Mouse (Mus musculus): ENCODE results near the gene Tmem135. TPM values are rescaled to one million over a fixed set of nuclear protein-coding genes. Genes with fewer than 3 reads are reported as not detected.
"Not testable (repeated sequence)": the region's sequence is repeated elsewhere in the genome, so short reads cannot be mapped to it uniquely, and the experiment has no call there.

Gene Tmem135
- polyA plus RNA-seq, 1 experiment, result 53.6 TPM

DNA sequence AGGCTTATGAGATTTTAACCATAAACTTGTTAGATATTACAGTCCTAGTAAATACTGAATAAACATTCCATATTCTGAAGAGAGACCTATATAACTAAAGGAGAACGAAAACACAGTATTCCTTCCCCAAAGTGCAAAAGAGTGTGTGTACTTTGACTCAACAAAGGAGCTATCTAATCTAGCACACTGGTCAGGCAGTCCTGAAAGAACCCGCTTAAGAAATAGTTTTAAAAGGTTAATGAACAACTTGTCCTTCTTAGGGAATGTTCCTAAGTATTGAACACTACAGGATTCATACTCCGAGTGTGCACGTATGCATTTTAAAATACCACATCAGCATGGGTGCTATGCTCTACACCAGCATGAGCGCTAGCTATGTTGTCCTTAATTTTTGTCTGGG lies 76.3 kb downstream of the Tmem135 start:
- peaks cover 36% of the 10 kb centered on the region for H3K4me1 ChIP-seq (ENCODE audit: control insufficient read depth, insufficient read depth, low read length)
- no peaks in the 10 kb centered on the region for H3K27me3 ChIP-seq (replicated peaks; ENCODE audit: control insufficient read depth, insufficient read depth, low read length)
- peak overlapping the region; percentile 68; the same call in 1 of the 2 replicates for H3K27ac ChIP-seq (ENCODE audit: insufficient read depth, low read depth, low read length)
- WGBS, result 39% methylated on average over 5 of the region's 5 CpGs
- no peak for TF ChIP-seq POLR2A (IDR thresholded peaks at IDR 0.05; ENCODE audit: low read depth, low read length)
- TF ChIP-seq CTCF (conservative IDR thresholded peaks at IDR 0.05; ENCODE audit: insufficient read depth, insufficient read length, low read depth, low read length), result no peak
- H3K36me3 ChIP-seq (ENCODE audit: control insufficient read depth, insufficient read depth, low read length), result no peaks in the 10 kb centered on the region
- peak; percentile 67 for DNase-seq
- H3K4me3 ChIP-seq (ENCODE audit: insufficient read depth, low read depth, low read length), result no peak overlapping the region

DNA sequence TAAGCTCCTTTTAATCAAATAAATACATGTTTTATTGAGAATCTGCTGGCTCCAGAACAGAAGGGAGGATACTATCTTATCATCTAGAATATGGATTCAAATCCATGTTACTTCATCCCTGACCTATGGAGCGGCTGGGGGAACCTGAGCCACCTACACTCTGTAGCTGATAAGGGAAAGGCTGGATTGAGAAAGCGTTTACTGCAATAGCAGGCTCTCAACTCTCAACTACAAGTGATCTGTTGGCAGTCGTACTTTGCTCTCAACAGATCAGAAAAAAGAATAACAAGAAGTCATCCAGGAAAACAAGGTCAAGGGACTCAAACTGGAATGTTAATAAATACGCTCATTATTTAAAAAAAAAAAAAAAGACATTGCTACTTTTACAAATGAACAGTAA lies 77.3 kb downstream of the Tmem135 start:
- H3K27me3 ChIP-seq (replicated peaks; ENCODE audit: control insufficient read depth, insufficient read depth, low read length), result no peaks in the 10 kb centered on the region
- H3K4me3 ChIP-seq (ENCODE audit: insufficient read depth, low read depth, low read length), result no peak overlapping the region
- WGBS, result 30% methylated on average over 4 of the region's 4 CpGs
- peak; percentile 69 for DNase-seq
- no peaks in the 10 kb centered on the region for H3K36me3 ChIP-seq (ENCODE audit: control insufficient read depth, insufficient read depth, low read length)
- peak overlapping the region; percentile 92 for H3K27ac ChIP-seq (ENCODE audit: insufficient read depth, low read depth, low read length)
- peaks cover 30% of the 10 kb centered on the region for H3K4me1 ChIP-seq (ENCODE audit: control insufficient read depth, insufficient read depth, low read length)
- TF ChIP-seq CTCF (conservative IDR thresholded peaks at IDR 0.05; ENCODE audit: insufficient read depth, insufficient read length, low read depth, low read length), result no peak
- TF ChIP-seq POLR2A (IDR thresholded peaks at IDR 0.05; ENCODE audit: low read depth, low read length), result no peak

- peaks cover 30% of the 10 kb centered on the region for H3K4me1 ChIP-seq (ENCODE audit: control insufficient read depth, insufficient read depth, low read length)
- peak overlapping the region; percentile 75; the same call in 1 of the 2 replicates for H3K27ac ChIP-seq (ENCODE audit: insufficient read depth, low read depth, low read length)
- DNase-seq, result no peak
- no peaks in the 10 kb centered on the region for H3K36me3 ChIP-seq (ENCODE audit: control insufficient read depth, insufficient read depth, low read length)
- H3K4me3 ChIP-seq (ENCODE audit: insufficient read depth, low read depth, low read length), result no peak overlapping the region
- no peak for TF ChIP-seq POLR2A (IDR thresholded peaks at IDR 0.05; ENCODE audit: low read depth, low read length)
- TF ChIP-seq CTCF (conservative IDR thresholded peaks at IDR 0.05; ENCODE audit: insufficient read depth, insufficient read length, low read depth, low read length), result no peak
- 78% methylated on average over 5 of the region's 5 CpGs for WGBS
- no peaks in the 10 kb centered on the region for H3K27me3 ChIP-seq (replicated peaks; ENCODE audit: control insufficient read depth, insufficient read depth, low read length)
Measured at GRCm38 (mm10) chr7:89326202-89326601, 77.8 kb downstream of the Tmem135 start.

GRCm38 (mm10) chr7:89322741-89323140 lies 81.3 kb downstream of the Tmem135 start:
- not testable (repeated sequence) for DNase-seq; H3K27me3 ChIP-seq (replicated peaks; ENCODE audit: control insufficient read depth, insufficient read depth, low read length); H3K4me3 ChIP-seq (ENCODE audit: insufficient read depth, low read depth, low read length); H3K36me3 ChIP-seq (ENCODE audit: control insufficient read depth, insufficient read depth, low read length)
- Histone ChIP-seq H3K4me1 (ENCODE audit: control insufficient read depth, insufficient read depth, low read length) (peaks cover 22% of the 10 kb centered on the region), H3K27ac (ENCODE audit: insufficient read depth, low read depth, low read length) (peak overlapping the region; percentile 66)
- WGBS, result 60% methylated on average over 4 of the region's 4 CpGs

DNA sequence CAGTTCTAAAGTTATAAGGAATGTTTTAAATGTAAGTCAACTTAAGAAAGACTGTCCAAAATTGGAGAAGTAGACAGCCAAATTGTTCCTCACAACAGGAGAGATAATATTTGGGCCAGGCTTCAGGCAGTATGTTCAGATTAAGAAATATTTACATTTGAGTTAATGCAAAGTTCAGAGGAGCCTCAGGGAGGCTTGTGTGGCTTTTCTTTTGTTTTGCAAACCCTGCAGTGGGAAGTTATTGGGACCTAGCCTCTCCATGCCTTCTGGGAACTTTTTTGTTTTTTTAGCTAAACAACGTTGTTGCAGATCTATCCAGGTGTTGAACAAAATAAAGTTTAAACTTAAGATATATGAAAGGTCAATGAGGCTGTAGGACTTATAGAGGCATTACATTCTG lies 84.7 kb downstream of the Tmem135 start:
- H3K4me1 ChIP-seq (ENCODE audit: control insufficient read depth, insufficient read depth, low read length), result peaks cover 4% of the 10 kb centered on the region; the same call in 1 of the 2 replicates
- DNase-seq, result no peak
- no peak overlapping the region for H3K27ac ChIP-seq (ENCODE audit: insufficient read depth, low read depth, low read length)
- 84% methylated on average over 1 of the region's 1 CpGs for WGBS
- no peaks in the 10 kb centered on the region for H3K27me3 ChIP-seq (replicated peaks; ENCODE audit: control insufficient read depth, insufficient read depth, low read length)
- no peak for TF ChIP-seq POLR2A (IDR thresholded peaks at IDR 0.05; ENCODE audit: low read depth, low read length)
- no peak for TF ChIP-seq CTCF (conservative IDR thresholded peaks at IDR 0.05; ENCODE audit: insufficient read depth, insufficient read length, low read depth, low read length)
- no peaks in the 10 kb centered on the region for H3K36me3 ChIP-seq (ENCODE audit: control insufficient read depth, insufficient read depth, low read length)
- no peak overlapping the region for H3K4me3 ChIP-seq (ENCODE audit: insufficient read depth, low read depth, low read length)

- not testable (repeated sequence) for H3K27ac ChIP-seq (ENCODE audit: insufficient read depth, low read depth, low read length); H3K4me1 ChIP-seq (ENCODE audit: control insufficient read depth, insufficient read depth, low read length); DNase-seq; H3K27me3 ChIP-seq (replicated peaks; ENCODE audit: control insufficient read depth, insufficient read depth, low read length); H3K36me3 ChIP-seq (ENCODE audit: control insufficient read depth, insufficient read depth, low read length); H3K4me3 ChIP-seq (ENCODE audit: insufficient read depth, low read depth, low read length)
- WGBS, result 100% methylated on average over 1 of the region's 1 CpGs
Measured at GRCm38 (mm10) chr7:89317088-89317487, 86.9 kb downstream of the Tmem135 start.

DNA sequence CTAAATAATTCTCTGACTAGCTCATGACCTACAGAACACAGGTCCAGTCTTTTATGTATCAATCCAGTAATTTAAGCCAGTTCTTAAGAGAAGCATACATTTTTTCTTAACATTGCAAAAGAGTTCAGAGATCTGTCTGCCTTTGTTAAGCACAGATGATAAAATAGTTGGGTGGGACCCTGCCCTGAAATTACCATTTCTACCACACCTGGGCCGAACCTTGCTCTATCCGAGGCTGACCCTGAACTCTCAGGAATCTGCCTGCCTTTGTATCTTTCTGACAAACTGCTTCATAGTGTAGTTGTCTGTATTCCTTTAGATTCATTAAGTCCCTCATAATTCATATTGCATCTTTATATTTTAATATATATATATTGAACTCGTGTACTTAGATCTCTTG lies 87.9 kb downstream of the Tmem135 start:
- Histone ChIP-seq H3K27me3 (replicated peaks; ENCODE audit: control insufficient read depth, insufficient read depth, low read length) (no peaks in the 10 kb centered on the region), H3K4me3 (ENCODE audit: insufficient read depth, low read depth, low read length) (no peak overlapping the region), H3K27ac (ENCODE audit: insufficient read depth, low read depth, low read length) (no peak overlapping the region), H3K36me3 (ENCODE audit: control insufficient read depth, insufficient read depth, low read length) (no peaks in the 10 kb centered on the region), H3K4me1 (ENCODE audit: control insufficient read depth, insufficient read depth, low read length) (no peaks in the 10 kb centered on the region; the same call in 1 of the 2 replicates)
- WGBS, result 85% methylated on average over 3 of the region's 3 CpGs
- no peak for DNase-seq
- TF ChIP-seq POLR2A (IDR thresholded peaks at IDR 0.05; ENCODE audit: low read depth, low read length) (no peak), CTCF (conservative IDR thresholded peaks at IDR 0.05; ENCODE audit: insufficient read depth, insufficient read length, low read depth, low read length) (no peak)

- Histone ChIP-seq H3K4me1 (ENCODE audit: control insufficient read depth, insufficient read depth, low read length) (peaks cover 7% of the 10 kb centered on the region), H3K4me3 (ENCODE audit: insufficient read depth, low read depth, low read length) (no peak overlapping the region), H3K27me3 (replicated peaks; ENCODE audit: control insufficient read depth, insufficient read depth, low read length) (no peaks in the 10 kb centered on the region), H3K36me3 (ENCODE audit: control insufficient read depth, insufficient read depth, low read length) (no peaks in the 10 kb centered on the region), H3K27ac (ENCODE audit: insufficient read depth, low read depth, low read length) (no peak overlapping the region)
- DNase-seq, result no peak
- peak; percentile 40 for TF ChIP-seq CTCF (conservative IDR thresholded peaks at IDR 0.05; ENCODE audit: insufficient read depth, insufficient read length, low read depth, low read length)
- no peak for TF ChIP-seq POLR2A (IDR thresholded peaks at IDR 0.05; ENCODE audit: low read depth, low read length)
- 95% methylated on average over 1 of the region's 1 CpGs for WGBS
Measured at GRCm38 (mm10) chr7:89311555-89311954, 92.5 kb downstream of the Tmem135 start.
